Mouse (Mus musculus) kidney, postnatal 25 days (tissue): Measurements from ENCODE around the gene Pak6.

ENCODE experiments used
- DNase-seq, 2 experiments: peaks; one replicate each; pipeline ENCODE4 v3.0.0; 2021; ENCODE audit warnings: mixed read lengths in 2 of 2

Gene Pak6

GRCm38 (mm10) chr2:118700179-118701062 is 37.3 kb downstream of the Pak6 start:
- peak; percentile 86 to 90 for DNase-seq

GRCm38 (mm10) chr2:118701161-118701560 is 38.1 kb downstream of the Pak6 start:
- no peak for DNase-seq

GRCm38 (mm10) chr2:118701971-118702882 is 39.1 kb downstream of the Pak6 start:
- DNase-seq: no peak

- DNase-seq: peak; percentile 54 to 75
These were observed 40.0 kb downstream of the Pak6 start for GRCm38 (mm10) chr2:118702883-118703761.

- peak in 1 of 2 experiments; percentile 34 for DNase-seq
These were observed 41.0 kb downstream of the Pak6 start, which contains the start of gene Ankrd63 for GRCm38 (mm10) chr2:118703913-118704730. TSS of gene Ankrd63 (minus strand) at chr2:118703963.

- no peak for DNase-seq
These were observed 43.3 kb downstream of the Pak6 start for GRCm38 (mm10) chr2:118706436-118706835.

GRCm38 (mm10) chr2:118708472-118708871 is 45.4 kb downstream of the Pak6 start:
- DNase-seq: no peak

GRCm38 (mm10) chr2:118709655-118710221 is 46.6 kb downstream of the Pak6 start:
- DNase-seq: no peak

- peak; percentile 51 to 55 for DNase-seq
These were observed 48.0 kb downstream of the Pak6 start for GRCm38 (mm10) chr2:118711038-118711494.

- DNase-seq: no peak
These were observed 50.5 kb downstream of the Pak6 start for GRCm38 (mm10) chr2:118713631-118714030.

GRCm38 (mm10) chr2:118714230-118714629 is 51.1 kb downstream of the Pak6 start:
- no peak for DNase-seq

GRCm38 (mm10) chr2:118716677-118717076 is 53.6 kb downstream of the Pak6 start:
- no peak for DNase-seq

- DNase-seq: no peak
These were observed 60.8 kb downstream of the Pak6 start for GRCm38 (mm10) chr2:118723693-118724486.

- DNase-seq: no peak
These were observed 62.4 kb downstream of the Pak6 start for GRCm38 (mm10) chr2:118725511-118725910.

- DNase-seq: no peak
These were observed 63.8 kb downstream of the Pak6 start for GRCm38 (mm10) chr2:118726873-118727272.

GRCm38 (mm10) chr2:118727911-118728310 is 64.8 kb downstream of the Pak6 start:
- DNase-seq: no peak

GRCm38 (mm10) chr2:118728337-118728736 is 65.2 kb downstream of the Pak6 start, which contains the start of gene Plcb2:
TSS of gene Plcb2 (minus strand) at chr2:118728438.
- DNase-seq: peak; percentile 38 to 57

GRCm38 (mm10) chr2:118729194-118729593 is 66.1 kb downstream of the Pak6 start:
- peak in 1 of 2 experiments; percentile 16 for DNase-seq

GRCm38 (mm10) chr2:118729816-118730621 is 66.9 kb downstream of the Pak6 start:
- DNase-seq: peak in 1 of 2 experiments; percentile 27
